Mouse (Mus musculus) liver, embryonic 15.5 days (tissue): ENCODE results near the gene Zfp991. TPM values are rescaled to one million over a fixed set of nuclear protein-coding genes. Genes with fewer than 3 reads are reported as not detected.
"Not testable (repeated sequence)": the region's sequence is repeated elsewhere in the genome, so short reads cannot be mapped to it uniquely, and the experiment has no call there.

ENCODE experiments used
- ATAC-seq: fragments of 200-750 bp; cut with Nextera tagmentation; 2 replicates; pipeline ENCODE4 v1.8.0; 2017; ENCODE audit warnings: moderate number of reproducible peaks, mild to moderate bottlenecking, moderate library complexity; ENCODE audit not compliant: insufficient read depth
- H3K27ac ChIP-seq: fragments of 300-500 bp; sonication (generic); replicated peaks from 2 replicates; pipeline ENCODE4 v1.5.1; 2015; ENCODE audit warnings: mild to moderate bottlenecking, inconsistent platforms
- H3K27me3 ChIP-seq: fragments of 300-500 bp; sonication (generic); 2 replicates; pipeline ENCODE4 v1.6.1; 2015; ENCODE audit warnings: mild to moderate bottlenecking, inconsistent platforms
- H3K36me3 ChIP-seq: fragments of 300-500 bp; sonication (generic); replicated peaks from 2 replicates; pipeline ENCODE4 v1.6.1; 2015; ENCODE audit warnings: moderate library complexity, mild to moderate bottlenecking, inconsistent platforms
- H3K4me1 ChIP-seq: fragments of 300-500 bp; sonication (generic); replicated peaks from 2 replicates; pipeline ENCODE4 v1.6.1; 2015; ENCODE audit warnings: inconsistent platforms
- H3K4me2 ChIP-seq: fragments of 300-500 bp; sonication (generic); 2 replicates; pipeline ENCODE4 v1.6.1; 2015; ENCODE audit warnings: moderate library complexity, mild to moderate bottlenecking, inconsistent platforms
- H3K4me3 ChIP-seq: fragments of 300-500 bp; sonication (generic); replicated peaks from 2 replicates; pipeline ENCODE4 v1.5.1; 2015; ENCODE audit warnings: mild to moderate bottlenecking, inconsistent platforms
- H3K9ac ChIP-seq: fragments of 300-500 bp; sonication (generic); 2 replicates; pipeline ENCODE4 v1.6.1; 2015; ENCODE audit warnings: moderate library complexity, mild to moderate bottlenecking, inconsistent platforms
- H3K9me3 ChIP-seq: fragments of 300-500 bp; sonication (generic); replicated peaks from 2 replicates; pipeline ENCODE4 v1.6.1; 2016; ENCODE audit warnings: inconsistent platforms
- WGBS: fragments of 180-500 bp; shearing (Covaris S2); methylation state at CpG from one replicate; pipeline ENCODE4 v1.1.7; 2015; ENCODE audit warnings: mixed read lengths; ENCODE audit not compliant: insufficient replicate concordance; 5-methylcytosine and 5-hydroxymethylcytosine counted together
- polyA plus RNA-seq: library from polyadenylated mRNA; unstranded; fragments of >200 nt; fragmentation: Nextera tagmentation; extraction: Ambion mirVana; gene quantifications from 2 replicates; pipeline ENCODE4 v1.2.1, GENCODE M21; 2015

Zfp991 gene
- polyA plus RNA-seq, 1 experiment from 2014 or later = 3.3 TPM

DNA sequence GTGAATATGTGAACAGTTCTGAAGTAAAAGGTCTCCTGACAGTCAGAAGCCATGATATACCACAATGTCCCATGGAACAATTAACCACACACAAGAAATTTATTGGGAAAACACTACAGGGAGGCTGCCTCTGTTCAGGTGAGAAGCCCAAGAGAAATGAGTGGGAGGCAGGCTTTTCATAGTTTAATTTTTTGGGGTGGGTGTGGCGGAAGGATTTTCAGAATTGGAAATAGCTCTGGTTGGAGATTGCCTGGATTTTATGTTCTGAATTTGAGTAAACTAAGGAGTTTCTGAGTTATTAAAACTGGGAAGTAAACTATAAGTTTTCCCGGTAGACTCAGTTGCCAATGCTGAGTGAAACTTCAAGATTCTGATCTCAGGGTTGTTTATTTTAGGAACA, 4.7 kb upstream of the Zfp991 start:
- 57% methylated on average over 2 of the region's 2 CpGs for WGBS
- not testable (repeated sequence) for H3K4me1 ChIP-seq, ATAC-seq, H3K27ac ChIP-seq, H3K27me3 ChIP-seq, H3K36me3 ChIP-seq, H3K4me2 ChIP-seq, H3K9me3 ChIP-seq, H3K9ac ChIP-seq, H3K4me3 ChIP-seq

DNA sequence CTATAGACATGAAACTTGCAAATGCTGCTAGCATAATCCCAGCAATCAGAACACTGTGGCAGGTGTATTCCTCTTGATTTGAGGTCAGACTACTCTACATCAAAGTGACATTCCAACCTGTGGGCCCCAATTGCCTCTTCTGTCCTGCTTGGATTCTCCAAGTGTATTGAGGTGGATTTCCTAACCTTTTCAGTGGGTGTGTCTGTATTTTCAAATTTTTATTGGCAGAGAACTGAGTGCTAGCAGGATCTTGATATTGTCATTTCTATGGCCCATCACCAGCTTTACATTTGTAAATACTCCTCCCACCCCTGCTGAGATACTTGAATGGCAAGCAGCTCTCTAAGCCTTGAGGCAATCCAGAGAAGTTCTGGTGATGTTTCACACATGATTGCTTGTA, 3.7 kb upstream of the Zfp991 start:
- not testable (repeated sequence) for H3K4me3 ChIP-seq, H3K4me2 ChIP-seq, H3K9ac ChIP-seq, H3K27me3 ChIP-seq, H3K4me1 ChIP-seq, H3K27ac ChIP-seq, H3K9me3 ChIP-seq, H3K36me3 ChIP-seq, ATAC-seq

DNA sequence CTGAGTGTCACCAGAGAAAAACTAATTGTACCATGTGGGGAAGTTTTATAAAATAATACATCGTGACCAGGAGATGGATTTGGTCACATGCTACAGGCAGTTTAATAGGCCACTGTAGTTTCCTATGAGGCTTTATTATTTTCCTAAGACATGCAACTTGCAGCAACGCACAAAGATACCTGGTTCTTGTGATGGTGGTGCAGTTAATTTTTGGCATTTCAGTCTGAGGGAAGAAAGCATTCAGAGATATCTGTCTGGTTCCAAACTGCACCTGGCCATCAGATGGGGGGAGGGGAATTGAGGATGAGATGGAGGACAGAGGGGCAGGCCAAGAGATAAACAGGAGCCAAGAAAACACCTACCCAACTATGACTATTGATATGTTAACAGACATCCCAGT, 1.8 kb downstream of the Zfp991 start:
- H3K27me3 ChIP-seq, H3K4me3 ChIP-seq, H3K36me3 ChIP-seq, H3K4me1 ChIP-seq, H3K9me3 ChIP-seq, H3K9ac ChIP-seq, H3K27ac ChIP-seq, ATAC-seq, H3K4me2 ChIP-seq: not testable (repeated sequence)
- WGBS = 39% methylated on average over 2 of the region's 2 CpGs

DNA sequence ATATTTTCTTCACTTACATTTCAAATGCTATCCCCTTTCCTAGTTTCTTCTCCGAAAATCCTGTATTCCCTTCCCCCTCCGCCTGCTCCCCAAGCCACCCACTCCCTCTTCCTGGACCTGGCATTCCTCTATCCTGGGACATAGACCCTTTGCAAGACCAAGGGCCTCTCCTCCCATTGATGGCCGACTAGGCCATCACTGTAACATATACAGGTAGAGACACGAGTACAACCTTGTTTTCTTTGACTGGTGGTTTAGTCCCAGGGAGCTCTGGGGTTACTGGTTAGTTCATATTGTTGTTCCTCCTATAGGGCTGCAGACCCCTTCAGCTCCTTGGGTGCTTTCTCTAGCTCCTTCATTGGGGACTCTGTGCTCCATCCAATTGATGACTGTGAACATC, 9.9 kb downstream of the Zfp991 start:
- not testable (repeated sequence) for H3K9me3 ChIP-seq, H3K4me1 ChIP-seq, H3K36me3 ChIP-seq, H3K9ac ChIP-seq, H3K4me3 ChIP-seq, H3K4me2 ChIP-seq, H3K27me3 ChIP-seq, H3K27ac ChIP-seq
- 0 out of 2 replicates have a peak, but pooled peaks have one; percentile 34 for ATAC-seq
- WGBS = 54% methylated on average over 4 of the region's 4 CpGs

DNA sequence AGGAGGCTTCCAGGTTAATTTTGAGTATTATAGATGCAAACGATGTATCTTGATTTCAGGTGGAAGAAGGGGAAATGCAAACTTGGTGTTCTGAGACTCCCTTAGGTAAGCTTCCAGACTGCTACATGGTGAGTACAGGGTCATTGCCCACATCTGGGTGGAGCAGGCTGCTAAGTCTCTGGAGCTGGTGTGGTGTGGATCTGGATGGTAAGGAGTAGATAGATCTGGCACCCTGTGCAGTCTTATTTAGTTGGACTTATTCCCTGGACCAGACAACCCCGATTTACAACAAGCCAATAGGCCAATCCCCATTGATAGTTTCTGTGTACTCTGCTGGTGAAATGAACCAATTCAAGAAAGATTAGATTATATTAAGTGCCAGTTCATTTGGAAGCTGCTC, 33.4 kb downstream of the Zfp991 start:
- not testable (repeated sequence) for H3K9ac ChIP-seq, H3K27ac ChIP-seq, H3K9me3 ChIP-seq, H3K4me3 ChIP-seq, H3K4me1 ChIP-seq, H3K4me2 ChIP-seq, ATAC-seq, H3K27me3 ChIP-seq, H3K36me3 ChIP-seq
- WGBS = 74% methylated on average over 2 of the region's 2 CpGs

DNA sequence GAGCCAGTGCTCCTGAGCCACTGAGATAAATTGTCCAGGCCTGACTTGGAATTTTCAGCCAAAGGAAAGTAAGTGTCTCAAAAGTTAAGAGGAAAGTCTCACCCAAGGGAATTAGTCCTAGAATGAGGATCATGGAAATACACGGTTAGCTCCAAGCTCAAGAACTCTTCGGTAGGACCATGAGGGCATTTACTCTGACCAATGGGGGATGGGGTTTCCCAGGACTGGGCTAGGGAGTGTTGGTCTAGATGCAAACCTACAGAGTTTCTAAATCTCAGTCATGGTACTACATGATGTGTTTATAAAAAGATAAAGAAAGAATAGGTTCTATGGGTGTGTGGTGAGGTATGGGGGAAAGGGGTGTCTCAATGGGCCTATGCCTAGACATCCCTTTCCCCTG, 38.7 kb downstream of the Zfp991 start:
- ATAC-seq, H3K27me3 ChIP-seq, H3K4me2 ChIP-seq, H3K4me3 ChIP-seq, H3K9me3 ChIP-seq, H3K27ac ChIP-seq, H3K9ac ChIP-seq, H3K36me3 ChIP-seq, H3K4me1 ChIP-seq: not testable (repeated sequence)
- 71% methylated on average over 2 of the region's 2 CpGs for WGBS

DNA sequence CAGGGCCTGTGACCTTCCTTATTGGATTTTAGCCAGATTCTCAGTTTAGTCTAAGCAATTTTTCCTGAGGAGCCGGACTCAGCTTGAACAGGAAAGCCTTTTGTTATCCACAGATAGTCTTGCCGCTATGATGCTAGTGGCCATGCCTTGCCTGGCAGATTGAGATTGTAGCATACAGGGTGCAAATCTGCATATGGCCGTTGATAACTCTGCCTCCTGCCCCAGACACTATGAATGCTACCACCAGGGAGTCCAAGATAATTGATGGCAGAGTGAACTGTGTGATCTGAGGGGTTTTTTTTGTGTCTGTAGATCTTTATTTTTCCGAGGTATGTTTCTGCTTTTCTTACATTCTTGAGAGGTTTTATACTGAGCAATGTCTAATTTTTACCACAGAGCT, 39.7 kb downstream of the Zfp991 start:
- H3K27me3 ChIP-seq, H3K4me3 ChIP-seq, H3K27ac ChIP-seq, H3K36me3 ChIP-seq, H3K9me3 ChIP-seq, H3K4me2 ChIP-seq, H3K9ac ChIP-seq, H3K4me1 ChIP-seq: not testable (repeated sequence)
- WGBS = 78% methylated on average over 1 of the region's 4 CpGs
- peak; percentile 32; the same call in 1 of the 2 replicates for ATAC-seq

DNA sequence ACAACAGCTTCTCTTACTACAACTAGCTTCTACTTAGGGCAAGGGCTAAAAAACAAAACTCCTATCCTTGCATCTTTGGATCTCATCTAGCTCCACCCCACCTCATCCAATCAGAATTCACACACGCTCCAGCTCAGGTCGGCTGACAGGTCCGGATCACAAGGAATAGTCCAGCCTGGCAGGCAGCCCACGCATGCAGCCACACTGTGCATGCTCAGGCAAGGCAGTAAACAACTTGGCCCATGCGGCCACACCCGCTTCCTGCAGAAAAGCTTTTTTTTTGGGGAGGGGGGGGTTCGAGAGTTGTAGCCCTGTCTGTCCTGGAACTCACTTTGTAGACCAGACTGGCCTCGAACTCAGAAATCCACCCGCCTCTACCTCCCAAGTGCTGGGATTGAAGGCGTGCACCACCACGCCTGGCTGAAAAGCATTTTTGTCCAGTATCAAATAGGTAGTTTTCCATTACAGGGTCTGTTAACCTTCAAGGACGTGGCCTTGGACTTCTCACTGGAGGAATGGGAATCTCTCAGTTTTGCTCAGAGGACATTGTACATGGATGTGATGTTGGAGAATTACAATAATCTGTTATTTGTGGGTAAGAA, 44.5 kb downstream of the Zfp991 start:
- not testable (repeated sequence) for H3K9ac ChIP-seq, H3K27me3 ChIP-seq, H3K27ac ChIP-seq, H3K4me1 ChIP-seq, H3K4me3 ChIP-seq, H3K9me3 ChIP-seq, H3K4me2 ChIP-seq, H3K36me3 ChIP-seq
- WGBS = 73% methylated on average over 10 of the region's 12 CpGs
- peak; percentile 37; the same call in 1 of the 2 replicates for ATAC-seq

DNA sequence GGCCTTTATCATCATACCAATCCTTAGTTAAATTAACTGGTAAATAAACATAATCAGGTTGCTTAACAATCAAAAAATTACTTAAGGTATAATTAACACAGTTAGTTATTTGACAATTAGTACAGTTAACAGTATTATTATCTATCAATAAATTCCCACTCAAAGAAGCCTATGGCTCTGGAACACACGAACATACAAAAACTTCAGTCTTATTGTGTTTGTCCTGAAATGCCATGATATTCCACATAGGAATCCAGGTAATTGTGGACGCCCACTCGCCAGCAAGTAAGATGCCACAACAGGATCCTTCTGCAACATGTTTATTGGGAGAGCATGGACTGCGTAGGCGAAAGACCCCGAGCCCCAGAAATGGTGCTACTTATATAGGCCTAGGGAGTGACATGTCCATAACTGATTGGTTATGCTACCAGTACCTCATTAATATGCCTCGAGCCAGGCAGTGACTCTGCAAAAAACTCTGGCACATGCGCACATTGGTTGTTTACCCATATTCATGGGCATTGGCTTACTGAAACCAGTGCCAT, 49.4 kb downstream of the Zfp991 start:
- H3K9ac ChIP-seq = not testable (repeated sequence)
- WGBS = 79% methylated on average over 8 of the region's 8 CpGs

DNA sequence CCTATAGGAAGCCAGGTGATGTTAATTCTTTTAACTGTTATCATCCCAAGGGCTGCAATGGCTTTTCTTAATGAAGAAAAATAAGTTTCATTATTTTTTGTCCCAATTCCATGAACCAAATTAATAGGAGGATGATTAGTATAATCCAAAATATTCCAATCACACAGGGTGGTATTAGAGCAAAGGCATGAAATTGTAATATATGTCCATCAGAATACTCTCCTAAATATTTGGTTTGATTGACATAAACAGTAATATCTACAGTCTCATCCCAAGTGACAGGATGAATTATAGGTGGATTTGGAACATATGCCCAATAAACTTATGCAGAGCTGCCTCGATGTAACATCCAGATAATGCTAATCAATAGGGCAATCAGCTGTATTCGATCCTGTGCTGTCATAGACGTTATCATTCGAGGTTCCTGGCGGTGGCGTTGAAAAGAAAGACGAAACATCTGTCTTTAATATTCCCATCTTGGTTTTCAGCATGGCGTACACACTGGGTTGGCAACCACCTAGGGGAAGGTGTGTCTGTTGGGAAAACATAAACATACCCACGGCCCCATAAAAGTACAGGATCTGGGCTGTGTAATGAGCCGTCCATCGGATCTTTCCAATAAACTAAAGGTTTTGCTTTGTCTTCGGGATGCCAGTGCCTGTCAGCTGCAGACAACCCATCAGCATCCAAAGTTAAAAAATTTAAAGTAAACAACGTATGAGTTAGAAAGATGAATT, 50.3 kb downstream of the Zfp991 start:
- not testable (repeated sequence) for H3K27ac ChIP-seq, H3K27me3 ChIP-seq, H3K4me1 ChIP-seq, H3K4me2 ChIP-seq, H3K9ac ChIP-seq, H3K36me3 ChIP-seq, H3K9me3 ChIP-seq, H3K4me3 ChIP-seq
- no CpG with 5 or more reads among the region's 13 CpGs for WGBS
- peak; percentile 41 for ATAC-seq

More for the DNA sequence above, 49.4 kb downstream of the Zfp991 start:
- not testable (repeated sequence) for H3K36me3 ChIP-seq, H3K4me1 ChIP-seq, ATAC-seq, H3K27me3 ChIP-seq, H3K27ac ChIP-seq, H3K9me3 ChIP-seq, H3K4me3 ChIP-seq, H3K4me2 ChIP-seq

DNA sequence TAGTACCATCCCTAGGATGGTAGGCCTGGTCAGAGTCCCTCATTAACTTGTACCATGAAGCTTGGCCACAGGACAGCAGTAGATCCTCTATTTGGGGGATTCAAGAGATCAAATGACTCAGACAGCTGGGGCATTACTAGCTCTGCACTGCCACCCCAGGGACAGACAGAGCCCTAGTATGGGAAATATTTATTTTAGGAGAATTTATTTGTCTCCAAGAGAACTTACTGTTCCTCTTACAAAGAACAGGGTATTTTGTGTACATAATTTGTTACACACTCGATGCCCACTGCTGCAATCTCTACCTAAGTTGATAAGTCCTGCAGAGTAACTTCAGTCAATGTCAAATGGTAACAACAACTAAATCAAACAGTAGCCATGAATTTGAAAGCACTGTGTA, 55.0 kb downstream of the Zfp991 start:
- H3K36me3 ChIP-seq, H3K4me1 ChIP-seq, H3K4me3 ChIP-seq, H3K9me3 ChIP-seq, H3K4me2 ChIP-seq, H3K9ac ChIP-seq, H3K27me3 ChIP-seq, H3K27ac ChIP-seq: not testable (repeated sequence)
- 67% methylated on average over 1 of the region's 1 CpGs for WGBS
- peak; percentile 33; the same call in 1 of the 2 replicates for ATAC-seq
